Mouse (Mus musculus): ENCODE data around the gene Axin2. TPM values are rescaled to one million over a fixed set of nuclear protein-coding genes. Genes with fewer than 3 reads are reported as not detected.

Gene Axin2
- total and polyA plus RNA-seq, 2 experiments from 2014 or later, result 0.90 to 2.8 TPM

- peaks cover 21% of the 10 kb centered on the region for H3K27me3 ChIP-seq (ENCODE audit: control insufficient read depth, insufficient read depth, low read length)
- no peak overlapping the region for H3K27ac ChIP-seq (ENCODE audit: low read depth)
- no peaks in the 10 kb centered on the region for H3K36me3 ChIP-seq (replicated peaks; ENCODE audit: control insufficient read depth, insufficient read depth, low read length)
- WGBS, result 16% methylated on average over 17 of the region's 17 CpGs
- DNase-seq (ENCODE audit: low spot score) (no peak), ATAC-seq (ENCODE audit: insufficient read depth, low read depth) (no peak)
- H3K4me1 ChIP-seq (ENCODE audit: control insufficient read depth, insufficient read depth), result peaks cover 22% of the 10 kb centered on the region
- no peaks in the 10 kb centered on the region for H3K9me3 ChIP-seq (replicated peaks; ENCODE audit: control insufficient read depth, low read length)
- H3K9ac ChIP-seq (replicated peaks; ENCODE audit: low read depth, low read length), result 0 out of 2 replicates have a peak overlapping the region, but pooled peaks have one; percentile 6
- TF ChIP-seq CTCF (IDR thresholded peaks at IDR 0.05; ENCODE audit: low read depth) (no peak), EP300 (IDR thresholded peaks at IDR 0.05; ENCODE audit: low read depth) (no peak)
- peak overlapping the region; percentile 71 for H3K4me3 ChIP-seq (ENCODE audit: low read depth, low read length)
- H3K4me2 ChIP-seq (ENCODE audit: low read depth, low read length), result peak overlapping the region; percentile 87
These were observed 3.0 kb downstream of the Axin2 start for GRCm38 (mm10) chr11:108923188-108923575.

GRCm38 (mm10) chr11:108923781-108924180 lies 3.6 kb downstream of the Axin2 start:
- no peak for DNase-seq (ENCODE audit: low spot score)
- Histone ChIP-seq H3K27ac (ENCODE audit: low read depth) (no peak overlapping the region), H3K4me1 (ENCODE audit: control insufficient read depth, insufficient read depth) (peaks cover 23% of the 10 kb centered on the region), H3K9me3 (replicated peaks; ENCODE audit: control insufficient read depth, low read length) (no peaks in the 10 kb centered on the region), H3K4me3 (ENCODE audit: low read depth, low read length) (no peak overlapping the region), H3K27me3 (ENCODE audit: control insufficient read depth, insufficient read depth, low read length) (peaks cover 20% of the 10 kb centered on the region), H3K9ac (replicated peaks; ENCODE audit: low read depth, low read length) (no peak overlapping the region), H3K36me3 (replicated peaks; ENCODE audit: control insufficient read depth, insufficient read depth, low read length) (no peaks in the 10 kb centered on the region), H3K4me2 (ENCODE audit: low read depth, low read length) (no peak overlapping the region; the same call in 1 of the 2 replicates)
- ATAC-seq (ENCODE audit: insufficient read depth, low read depth), result no peak
- no peak for TF ChIP-seq EP300 (IDR thresholded peaks at IDR 0.05; ENCODE audit: low read depth)
- no peak for TF ChIP-seq CTCF (IDR thresholded peaks at IDR 0.05; ENCODE audit: low read depth)
- WGBS, result 61% methylated on average over 13 of the region's 13 CpGs

- H3K9ac ChIP-seq (replicated peaks; ENCODE audit: low read depth, low read length), result no peak overlapping the region
- no peak for DNase-seq (ENCODE audit: low spot score)
These were observed 4.2 kb downstream of the Axin2 start for GRCm38 (mm10) chr11:108924346-108924745.

GRCm38 (mm10) chr11:108925202-108925601 lies 5.1 kb downstream of the Axin2 start:
- ATAC-seq (ENCODE audit: insufficient read depth, low read depth) (no peak), DNase-seq (ENCODE audit: low spot score) (peak; percentile 62)
- no peak overlapping the region for H3K27ac ChIP-seq (ENCODE audit: low read depth)
- peaks cover 17% of the 10 kb centered on the region for H3K27me3 ChIP-seq (ENCODE audit: control insufficient read depth, insufficient read depth, low read length)
- H3K9me3 ChIP-seq (replicated peaks; ENCODE audit: control insufficient read depth, low read length), result no peaks in the 10 kb centered on the region
- WGBS, result 20% methylated on average over 6 of the region's 6 CpGs
- H3K4me1 ChIP-seq (ENCODE audit: control insufficient read depth, insufficient read depth), result peaks cover 23% of the 10 kb centered on the region
- H3K4me2 ChIP-seq (ENCODE audit: low read depth, low read length), result no peak overlapping the region; the same call in 1 of the 2 replicates
- TF ChIP-seq CTCF (IDR thresholded peaks at IDR 0.05; ENCODE audit: low read depth), result peak; percentile 86
- TF ChIP-seq EP300 (IDR thresholded peaks at IDR 0.05; ENCODE audit: low read depth), result no peak
- H3K4me3 ChIP-seq (ENCODE audit: low read depth, low read length), result no peak overlapping the region
- H3K9ac ChIP-seq (replicated peaks; ENCODE audit: low read depth, low read length), result no peak overlapping the region
- no peaks in the 10 kb centered on the region for H3K36me3 ChIP-seq (replicated peaks; ENCODE audit: control insufficient read depth, insufficient read depth, low read length)

More at GRCm38 (mm10) chr11:108924346-108924745, 4.2 kb downstream of the Axin2 start:
- Histone ChIP-seq H3K4me2 (ENCODE audit: low read depth, low read length) (no peak overlapping the region), H3K4me1 (ENCODE audit: control insufficient read depth, insufficient read depth) (peaks cover 23% of the 10 kb centered on the region), H3K27me3 (ENCODE audit: control insufficient read depth, insufficient read depth, low read length) (peaks cover 17% of the 10 kb centered on the region), H3K36me3 (replicated peaks; ENCODE audit: control insufficient read depth, insufficient read depth, low read length) (no peaks in the 10 kb centered on the region), H3K9me3 (replicated peaks; ENCODE audit: control insufficient read depth, low read length) (no peaks in the 10 kb centered on the region), H3K4me3 (ENCODE audit: low read depth, low read length) (no peak overlapping the region), H3K27ac (ENCODE audit: low read depth) (no peak overlapping the region)
- WGBS, result 35% methylated on average over 5 of the region's 5 CpGs
- no peak for TF ChIP-seq EP300 (IDR thresholded peaks at IDR 0.05; ENCODE audit: low read depth)
- TF ChIP-seq CTCF (IDR thresholded peaks at IDR 0.05; ENCODE audit: low read depth), result no peak
- no peak for ATAC-seq (ENCODE audit: insufficient read depth, low read depth)

GRCm38 (mm10) chr11:108925826-108926225 lies 5.7 kb downstream of the Axin2 start:
- peaks cover 23% of the 10 kb centered on the region for H3K4me1 ChIP-seq (ENCODE audit: control insufficient read depth, insufficient read depth)

More at GRCm38 (mm10) chr11:108925826-108926225, 5.7 kb downstream of the Axin2 start:
- Histone ChIP-seq H3K9me3 (replicated peaks; ENCODE audit: control insufficient read depth, low read length) (no peaks in the 10 kb centered on the region), H3K27ac (ENCODE audit: low read depth) (no peak overlapping the region), H3K9ac (replicated peaks; ENCODE audit: low read depth, low read length) (no peak overlapping the region), H3K27me3 (ENCODE audit: control insufficient read depth, insufficient read depth, low read length) (peaks cover 17% of the 10 kb centered on the region), H3K4me2 (ENCODE audit: low read depth, low read length) (no peak overlapping the region), H3K4me3 (ENCODE audit: low read depth, low read length) (no peak overlapping the region), H3K36me3 (replicated peaks; ENCODE audit: control insufficient read depth, insufficient read depth, low read length) (no peaks in the 10 kb centered on the region)
- TF ChIP-seq CTCF (IDR thresholded peaks at IDR 0.05; ENCODE audit: low read depth) (no peak), EP300 (IDR thresholded peaks at IDR 0.05; ENCODE audit: low read depth) (no peak)
- ATAC-seq (ENCODE audit: insufficient read depth, low read depth) (no peak), DNase-seq (ENCODE audit: low spot score) (no peak)
- WGBS, result 85% methylated on average over 9 of the region's 9 CpGs

Data from heart, postnatal 0 days (tissue).